In genomic region chr2:124470346-124471042, GRCm38 (mm10) we compare ENCODE assay signal across 19 mouse cellular contexts.
DNase-seq lines count a peak whose midpoint lies in the region; ATAC-seq lines count a peak whose summit lies in the region.
"Had no signal": no experiment of that assay in that cellular context is flagged by ENCODE, and none has a peak within 500 bp of the region (broad histone marks: within the 10 kb centered on the region; RNA-seq: fewer than 3 reads in every experiment).

No protein-coding gene starts in this region.

- H3K4me1 ChIP-seq in hindbrain, embryonic 12.5 days = peaks cover 13% of the 10 kb centered on the region
- H3K4me1 ChIP-seq in hindbrain, embryonic 10.5 days (replicated peaks) = peaks cover 8% of the 10 kb centered on the region
- peaks cover 11% of the 10 kb centered on the region for H3K4me1 ChIP-seq in hindbrain, embryonic 16.5 days (ENCODE audit: control insufficient read depth, insufficient read depth, low read depth, low read length)
- H3K4me1 ChIP-seq in neural tube, embryonic 15.5 days = peaks cover 20% of the 10 kb centered on the region
- H3K4me1 ChIP-seq: liver, embryonic 13.5 days; stomach, embryonic 15.5 days had no signal

- H3K27me3 ChIP-seq in hindbrain, embryonic 12.5 days = no peaks in the 10 kb centered on the region
- no peaks in the 10 kb centered on the region for H3K27me3 ChIP-seq in hindbrain, embryonic 10.5 days (ENCODE audit: insufficient read depth, poor library complexity, severe bottlenecking)
- H3K27me3 ChIP-seq in hindbrain, embryonic 16.5 days (replicated peaks; ENCODE audit: control insufficient read depth, insufficient read depth, low read length) = no peaks in the 10 kb centered on the region
- no peaks in the 10 kb centered on the region for H3K27me3 ChIP-seq in neural tube, embryonic 15.5 days (replicated peaks)
- H3K27me3 ChIP-seq: embryonic facial prominence, embryonic 15.5 days; liver, embryonic 13.5 days; stomach, embryonic 15.5 days had no signal

- no peaks in the 10 kb centered on the region for H3K36me3 ChIP-seq in hindbrain, embryonic 12.5 days
- no peaks in the 10 kb centered on the region for H3K36me3 ChIP-seq in hindbrain, embryonic 10.5 days
- no peaks in the 10 kb centered on the region for H3K36me3 ChIP-seq in hindbrain, embryonic 16.5 days (ENCODE audit: control insufficient read depth, insufficient read depth, low read length)
- no peaks in the 10 kb centered on the region for H3K36me3 ChIP-seq in neural tube, embryonic 15.5 days
- H3K36me3 ChIP-seq: embryonic facial prominence, embryonic 15.5 days; liver, embryonic 13.5 days; stomach, embryonic 15.5 days had no signal

- H3K4me2 ChIP-seq in hindbrain, embryonic 12.5 days (replicated peaks) = no peak overlapping the region
- H3K4me2 ChIP-seq in hindbrain, embryonic 16.5 days (ENCODE audit: low read length) = no peak overlapping the region
- H3K4me2 ChIP-seq in neural tube, embryonic 15.5 days = no peak overlapping the region
- H3K4me2 ChIP-seq: embryonic facial prominence, embryonic 15.5 days; liver, embryonic 13.5 days; stomach, embryonic 15.5 days had no signal

- WGBS in hindbrain, embryonic 12.5 days = 70% methylated on average over 10 of the region's 10 CpGs
- 70% methylated on average over 10 of the region's 10 CpGs for WGBS in hindbrain, embryonic 10.5 days
- 50% methylated on average over 10 of the region's 10 CpGs for WGBS in hindbrain, embryonic 16.5 days
- WGBS in neural tube, embryonic 15.5 days = 70% methylated on average over 10 of the region's 10 CpGs

- no peaks in the 10 kb centered on the region for H3K9me3 ChIP-seq in hindbrain, embryonic 12.5 days (replicated peaks)
- no peaks in the 10 kb centered on the region for H3K9me3 ChIP-seq in hindbrain, embryonic 10.5 days
- H3K9me3 ChIP-seq in hindbrain, embryonic 16.5 days (ENCODE audit: control insufficient read depth, low read length) = no peaks in the 10 kb centered on the region
- H3K9me3 ChIP-seq in neural tube, embryonic 15.5 days (replicated peaks) = no peaks in the 10 kb centered on the region
- H3K9me3 ChIP-seq: embryonic facial prominence, embryonic 15.5 days; liver, embryonic 13.5 days; stomach, embryonic 15.5 days had no signal

- DNase-seq in hindbrain, embryonic 10.5 days (ENCODE audit: low spot score) = no peak
- peak; percentile 37 to 39 for DNase-seq in right cerebral cortex, postnatal 10 days (ENCODE audit: low spot score in 2 of 2)
- DNase-seq in right cerebral cortex, postnatal 14 days = no peak
- no peak for DNase-seq in testis, postnatal 10 days (ENCODE audit: low spot score)
- DNase-seq: B cell, adult 2 months; cerebellum, adult 2 months; gastrocnemius, postnatal 10 days; heart, postnatal 14 days; kidney, adult 2 months; kidney, postnatal 25 days; liver, embryonic 13.5 days; lung, postnatal 10 days; spleen, adult 18-20 months; thymus, postnatal 14 days had no signal

- H3K4me3 ChIP-seq in hindbrain, embryonic 12.5 days = no peak overlapping the region
- H3K4me3 ChIP-seq in hindbrain, embryonic 10.5 days = no peak overlapping the region
- H3K4me3 ChIP-seq in hindbrain, embryonic 16.5 days (ENCODE audit: low read length) = no peak overlapping the region
- H3K4me3 ChIP-seq in neural tube, embryonic 15.5 days (replicated peaks) = no peak overlapping the region
- H3K4me3 ChIP-seq: embryonic facial prominence, embryonic 15.5 days; liver, embryonic 13.5 days; stomach, embryonic 15.5 days had no signal

- H3K9ac ChIP-seq in hindbrain, embryonic 12.5 days = no peak overlapping the region
- H3K9ac ChIP-seq in hindbrain, embryonic 16.5 days (ENCODE audit: low read depth, low read length) = no peak overlapping the region
- no peak overlapping the region for H3K9ac ChIP-seq in neural tube, embryonic 15.5 days (replicated peaks)
- H3K9ac ChIP-seq: embryonic facial prominence, embryonic 15.5 days; liver, embryonic 13.5 days; stomach, embryonic 15.5 days had no signal

- peak; percentile 24; the same call in 1 of the 2 replicates for ATAC-seq in hindbrain, embryonic 12.5 days (ENCODE audit: low FRiP score)
- peak; percentile 41; the same call in 1 of the 2 replicates for ATAC-seq in hindbrain, embryonic 16.5 days
- ATAC-seq in neural tube, embryonic 15.5 days (ENCODE audit: low FRiP score) = no peak

- H3K27ac ChIP-seq in hindbrain, embryonic 12.5 days = no peak overlapping the region
- no peak overlapping the region for H3K27ac ChIP-seq in hindbrain, embryonic 10.5 days
- H3K27ac ChIP-seq in hindbrain, embryonic 16.5 days (ENCODE audit: low read depth, low read length) = no peak overlapping the region
- H3K27ac ChIP-seq in neural tube, embryonic 15.5 days (replicated peaks) = no peak overlapping the region
- H3K27ac ChIP-seq: embryonic facial prominence, embryonic 15.5 days; liver, embryonic 13.5 days; stomach, embryonic 15.5 days had no signal

Comparison
In these comparisons a context has a peak if more than half of its experiments do, and no peak if none do; other contexts are left out.
1. DNase-seq: peak in right cerebral cortex, postnatal 10 days (2 of 2); none in hindbrain, embryonic 10.5 days (single experiment), right cerebral cortex, postnatal 14 days (single experiment) and testis, postnatal 10 days (single experiment).